Mouse (Mus musculus): Measurements from ENCODE around the gene Znrf3.
"Not testable (repeated sequence)": the region's sequence is repeated elsewhere in the genome, so short reads cannot be mapped to it uniquely, and the experiment has no call there.

Gene Znrf3

DNA sequence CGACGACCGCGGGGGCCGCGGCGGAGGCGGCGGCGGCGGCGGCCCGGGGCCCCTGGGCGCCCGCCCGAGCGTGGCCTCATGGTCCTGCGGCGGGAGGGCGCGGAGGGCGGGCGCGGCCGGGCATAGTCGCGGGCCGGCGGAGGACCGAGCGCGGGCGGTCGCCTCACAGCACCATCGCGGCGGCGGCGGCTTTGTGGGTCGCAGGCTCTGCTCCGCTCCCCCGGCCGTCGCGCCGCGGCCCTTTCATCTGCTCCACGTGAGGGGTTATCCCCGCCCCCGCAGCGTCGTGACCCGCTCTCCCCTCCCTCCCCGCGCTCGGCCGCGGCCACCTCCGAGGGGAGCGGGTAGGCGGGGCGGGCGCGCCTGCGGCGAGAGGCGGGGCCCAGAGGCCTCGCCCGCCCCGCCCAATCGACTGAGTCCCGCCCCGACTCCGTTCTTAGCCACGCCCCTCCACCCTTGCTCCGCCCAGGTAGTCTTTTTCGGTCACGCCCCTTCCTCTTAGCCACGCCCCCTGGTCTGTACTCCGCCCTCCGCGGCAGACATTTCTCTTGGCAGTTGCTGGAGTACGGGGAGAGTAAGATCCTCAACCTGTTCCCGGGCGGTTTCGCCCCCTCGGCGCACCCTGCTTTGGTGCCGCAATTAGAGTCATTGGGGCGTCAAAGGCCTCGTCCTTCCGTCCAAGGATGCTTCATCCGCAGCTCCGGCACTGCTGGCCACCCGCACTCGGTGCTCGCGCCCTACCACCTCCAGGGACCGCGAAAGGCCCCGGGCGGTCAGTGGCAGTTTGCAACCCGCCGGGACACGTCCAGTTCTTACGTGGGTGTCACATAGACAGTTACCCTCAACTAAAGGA is at the start of gene Znrf3:
Gene Znrf3, minus strand, starts transcription at position 249 of the 853 bp plus-strand sequence.
- peak; percentile 83 for DNase-seq

DNA sequence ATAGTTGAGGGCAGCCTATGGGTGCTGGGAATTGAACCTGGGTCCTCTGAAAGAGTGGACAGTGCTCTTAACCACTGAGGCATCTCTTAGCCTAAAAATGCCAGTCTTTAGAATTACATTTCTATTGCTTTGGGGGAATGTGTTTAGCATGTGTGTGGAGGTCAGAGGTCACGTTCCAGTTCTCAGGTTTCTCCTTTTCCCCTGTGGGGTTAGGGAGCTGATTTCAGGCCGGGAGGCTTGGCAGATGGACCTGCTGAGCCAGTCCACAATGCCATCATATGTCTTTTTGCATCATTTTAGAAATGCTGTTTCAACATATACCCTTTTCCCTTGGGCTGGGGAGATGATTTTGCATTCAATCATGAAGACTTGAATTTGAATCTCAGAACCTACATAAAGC is 49.2 kb upstream of the Znrf3 start:
- DNase-seq: no peak

DNA sequence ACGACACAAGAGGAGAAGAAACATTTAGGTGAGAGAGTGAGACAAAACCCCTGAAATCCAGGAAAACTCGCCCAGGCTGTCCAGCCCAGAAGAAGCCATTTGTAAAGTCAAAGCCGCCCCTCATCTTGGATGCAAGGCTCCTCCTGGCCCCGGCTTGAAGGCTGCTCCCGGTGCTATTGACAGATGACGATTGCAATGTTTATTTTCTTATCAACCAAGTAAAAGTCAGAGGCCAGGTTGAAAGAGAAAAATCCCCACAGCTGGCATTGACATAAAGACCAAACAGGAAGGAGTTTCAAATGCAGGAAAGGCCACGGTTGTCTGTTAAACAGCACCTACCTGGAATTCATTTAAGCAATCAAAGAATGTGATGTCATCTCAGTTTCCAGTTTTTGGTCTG is 47.3 kb upstream of the Znrf3 start:
- DNase-seq: no peak

DNA sequence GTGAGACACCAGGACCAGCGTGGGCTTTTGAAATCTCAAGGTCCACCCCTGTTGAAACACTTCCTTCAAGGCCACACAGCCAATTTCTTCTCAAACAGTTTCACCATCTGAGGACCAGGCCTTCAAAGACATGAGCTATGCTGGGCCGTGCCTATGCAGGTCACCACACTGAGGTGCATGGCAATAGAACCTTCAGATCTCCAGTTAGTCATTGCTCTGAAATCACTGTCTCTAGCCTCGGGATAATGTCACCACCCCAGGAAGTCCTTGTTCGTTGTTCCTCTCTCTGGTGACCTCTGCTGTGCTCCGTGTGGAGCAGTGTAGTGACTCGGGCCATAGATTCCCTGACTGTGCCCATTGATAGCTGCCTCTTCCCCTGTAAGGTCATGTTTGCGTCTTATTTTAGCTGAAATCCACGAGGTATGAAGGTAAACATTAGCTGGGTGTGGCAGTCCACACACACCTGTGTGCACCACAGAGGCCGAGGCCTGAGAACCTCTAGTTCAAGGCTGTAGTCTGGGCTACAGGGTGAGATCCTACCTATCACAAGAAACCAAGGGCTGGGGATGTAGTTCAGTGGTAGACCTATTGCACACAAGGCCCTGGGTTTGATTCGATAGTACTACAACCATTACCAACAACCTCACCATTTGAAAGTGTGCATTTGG is 46.5 kb upstream of the Znrf3 start:
- no peak for DNase-seq

DNA sequence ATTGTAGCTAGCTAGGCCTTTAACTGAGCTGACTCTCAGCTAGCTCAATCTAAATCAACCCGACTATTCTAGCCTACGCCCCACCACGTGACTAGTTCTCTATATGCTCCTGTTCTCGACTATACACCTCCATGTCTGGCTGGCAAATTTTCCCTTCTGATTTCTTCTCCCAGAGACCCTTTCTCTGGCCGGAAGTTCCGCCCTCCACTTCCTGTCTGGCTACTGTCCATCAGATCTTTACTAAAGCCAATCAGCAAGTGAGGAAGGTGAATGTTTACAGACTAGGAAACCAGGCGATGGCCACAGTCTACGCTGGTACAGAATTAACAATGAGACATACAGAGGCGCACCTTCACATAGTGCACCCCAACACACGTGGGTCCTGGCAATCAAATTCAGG is 44.8 kb upstream of the Znrf3 start:
- not testable (repeated sequence) for DNase-seq

DNA sequence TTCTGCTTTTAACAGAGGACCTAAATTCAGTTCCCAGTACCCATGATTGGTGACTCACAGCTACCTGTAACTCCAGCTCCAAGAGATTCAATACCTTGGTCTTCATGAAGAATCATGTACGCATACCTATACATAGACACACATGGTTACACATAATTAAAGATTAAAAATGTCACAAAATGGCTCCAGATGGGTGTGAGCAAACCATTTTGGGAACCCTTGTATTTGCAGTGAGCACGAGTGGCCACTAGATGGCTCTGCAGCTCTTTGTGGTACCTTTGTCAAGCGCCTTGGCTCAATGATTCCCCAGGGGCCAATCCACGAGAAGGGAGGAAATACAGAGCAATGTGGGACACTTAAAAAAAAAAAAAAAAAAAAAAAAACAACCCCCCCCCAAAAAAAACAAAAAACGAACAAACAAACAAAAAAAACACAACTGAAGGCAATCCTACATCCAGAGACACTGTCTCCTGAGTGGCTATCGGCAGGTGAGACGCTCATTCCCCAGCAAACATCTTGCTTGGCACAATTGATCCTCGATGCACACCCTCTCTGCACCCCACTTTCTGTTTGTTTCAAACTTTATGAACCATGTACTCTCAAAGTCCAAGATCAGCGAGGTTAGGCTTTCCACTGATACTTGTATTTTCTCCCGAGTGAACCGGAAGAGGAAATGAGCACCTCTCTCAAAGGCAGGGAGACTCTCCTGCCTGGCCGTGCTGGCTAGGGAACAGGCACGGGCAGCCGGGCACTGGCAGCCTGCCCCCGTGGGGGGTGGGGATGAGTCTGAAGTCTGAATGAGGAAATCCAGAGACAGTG is 40.8 kb upstream of the Znrf3 start:
- peak; percentile 78 for DNase-seq

DNA sequence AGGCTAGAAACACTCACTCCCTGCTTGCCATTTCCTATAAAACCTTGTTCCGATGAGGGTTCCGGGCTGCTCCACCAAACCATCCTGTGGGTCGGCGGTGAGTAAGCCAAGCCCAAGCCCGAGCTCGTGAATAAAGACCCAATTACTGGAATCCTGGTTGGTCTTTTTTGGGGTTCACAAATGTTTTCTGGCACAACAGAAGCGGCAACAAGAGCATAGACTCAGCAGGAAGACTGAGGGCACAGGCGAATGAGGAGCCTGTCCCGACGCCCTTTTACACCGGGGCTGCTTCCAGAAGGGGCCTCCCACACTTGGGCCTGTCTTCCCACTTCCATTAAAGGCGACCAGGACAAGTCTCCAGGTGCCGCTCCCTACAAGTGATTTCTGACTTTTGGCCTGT is 37.9 kb upstream of the Znrf3 start:
- no peak for DNase-seq

DNA sequence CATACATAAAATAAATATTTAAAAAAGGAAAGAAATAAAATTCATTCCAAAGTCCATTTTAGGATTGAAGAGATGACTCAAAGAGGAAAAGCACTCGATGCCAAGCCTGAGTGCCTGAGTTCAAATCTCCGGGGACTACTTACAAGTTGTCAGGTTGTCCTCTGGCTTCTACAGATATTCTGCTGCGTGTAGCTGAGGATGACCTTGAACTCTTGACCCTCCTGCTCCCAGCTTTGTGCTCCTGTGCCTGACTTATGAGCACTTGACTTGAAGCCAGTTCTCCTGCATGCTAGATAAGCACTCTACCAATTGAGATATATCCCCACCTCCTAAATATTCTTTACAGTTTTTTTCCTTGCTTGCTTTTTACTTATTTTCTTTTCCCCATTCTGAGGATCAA is 34.2 kb upstream of the Znrf3 start:
- DNase-seq: no peak

DNA sequence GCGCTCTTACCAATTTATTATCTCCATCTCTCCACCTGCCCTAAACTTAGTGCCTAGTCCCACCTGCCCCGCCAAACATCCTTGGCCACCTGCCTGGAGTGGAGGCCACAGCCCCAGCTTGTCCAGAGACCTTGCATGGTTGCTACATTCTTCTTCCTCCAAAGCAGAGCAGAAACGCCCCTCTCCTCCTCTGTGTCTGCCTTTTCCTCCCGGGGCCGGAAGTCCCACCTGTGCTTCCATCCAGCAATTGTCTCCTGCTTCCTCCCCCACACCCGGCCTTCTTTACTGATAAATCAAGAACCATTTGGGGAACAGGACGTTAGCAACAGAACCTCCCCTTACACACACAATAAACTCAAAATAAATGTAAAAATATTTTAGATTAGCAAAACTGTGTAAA is 33.5 kb upstream of the Znrf3 start:
- no peak for DNase-seq

DNA sequence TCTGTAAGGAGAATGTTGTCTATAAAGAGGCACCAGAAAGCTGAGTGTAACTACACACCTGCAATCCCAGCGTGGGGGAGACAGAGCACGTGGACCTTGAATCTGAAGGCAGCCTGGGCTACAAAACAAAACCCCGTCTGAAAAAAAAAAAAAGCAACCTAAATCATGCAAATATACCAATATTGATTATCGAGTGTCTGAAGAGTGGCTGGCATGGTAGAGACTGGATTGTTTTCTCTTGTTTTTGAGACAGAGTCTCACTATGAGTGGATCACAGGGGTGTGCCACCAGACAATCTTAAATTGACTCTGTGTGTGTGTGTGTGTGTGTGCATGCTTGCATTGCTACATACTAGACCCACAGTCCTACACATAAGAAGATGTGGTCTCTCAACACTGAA is 32.2 kb upstream of the Znrf3 start:
- DNase-seq: no peak

DNA sequence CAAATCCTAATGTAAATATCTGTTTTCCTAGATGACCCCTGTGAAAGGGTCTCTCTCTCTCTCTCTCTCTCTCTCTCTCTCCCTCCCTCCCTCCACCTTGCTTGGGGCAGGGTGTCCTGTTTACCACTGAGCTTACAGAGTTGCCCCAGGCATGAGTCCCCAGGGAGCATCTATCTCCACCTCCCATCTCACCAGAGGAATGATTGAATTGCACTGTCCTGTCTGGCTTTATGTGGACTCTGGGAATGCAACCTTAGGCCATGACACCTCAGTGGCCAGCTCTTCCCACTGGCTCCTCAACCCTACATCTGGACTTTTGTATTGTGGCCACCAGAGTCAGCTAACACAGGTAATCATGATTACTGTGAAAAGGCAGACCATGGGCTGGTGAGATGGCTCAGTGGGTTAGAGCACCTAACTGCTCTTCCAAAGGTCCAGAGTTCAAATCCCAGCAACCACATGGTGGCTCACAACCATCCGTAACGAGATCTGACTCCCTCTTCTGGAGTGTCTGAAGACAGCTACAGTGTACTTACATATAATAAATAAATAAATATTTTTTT is 31.0 kb upstream of the Znrf3 start:
- DNase-seq: not testable (repeated sequence)

DNA sequence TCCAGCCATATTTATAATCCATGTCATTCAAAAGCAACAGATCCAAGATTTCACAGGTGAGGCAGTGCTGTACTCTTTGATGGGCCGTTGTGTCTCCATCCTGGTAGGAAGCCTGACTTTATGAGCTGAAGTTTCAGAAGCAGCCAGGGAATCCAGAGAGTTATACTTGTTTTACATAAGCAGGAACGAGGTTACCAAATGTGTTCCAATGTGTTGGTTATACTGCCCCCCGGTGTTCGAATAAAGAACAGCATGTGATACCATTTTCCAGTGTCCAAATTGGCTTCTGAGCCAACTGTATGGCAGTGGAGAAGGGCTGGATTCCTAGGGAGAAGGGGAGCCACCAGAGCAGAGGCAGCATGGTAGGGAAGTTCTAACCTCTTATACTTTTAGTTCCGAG is 29.5 kb upstream of the Znrf3 start:
- peak; percentile 62 for DNase-seq

DNA sequence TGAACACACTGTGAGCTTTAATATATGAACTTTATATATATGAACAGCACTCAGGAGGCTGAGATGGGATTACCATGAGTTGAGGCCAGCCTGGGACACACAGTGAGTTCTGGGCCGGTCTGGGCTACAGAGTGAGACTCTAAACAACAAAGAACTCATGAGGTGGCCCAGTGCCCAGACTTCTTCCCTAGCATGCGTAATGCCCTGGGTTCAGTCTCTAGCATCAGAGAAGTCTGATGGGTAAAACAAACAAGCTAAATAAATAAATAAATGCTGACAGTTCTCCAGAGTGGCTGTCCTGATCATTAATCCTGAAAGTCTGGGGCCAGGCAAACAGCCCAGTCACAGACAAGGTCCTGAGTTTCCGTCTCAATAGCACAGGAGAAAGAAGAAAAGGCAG is 25.4 kb upstream of the Znrf3 start:
- no peak for DNase-seq

DNA sequence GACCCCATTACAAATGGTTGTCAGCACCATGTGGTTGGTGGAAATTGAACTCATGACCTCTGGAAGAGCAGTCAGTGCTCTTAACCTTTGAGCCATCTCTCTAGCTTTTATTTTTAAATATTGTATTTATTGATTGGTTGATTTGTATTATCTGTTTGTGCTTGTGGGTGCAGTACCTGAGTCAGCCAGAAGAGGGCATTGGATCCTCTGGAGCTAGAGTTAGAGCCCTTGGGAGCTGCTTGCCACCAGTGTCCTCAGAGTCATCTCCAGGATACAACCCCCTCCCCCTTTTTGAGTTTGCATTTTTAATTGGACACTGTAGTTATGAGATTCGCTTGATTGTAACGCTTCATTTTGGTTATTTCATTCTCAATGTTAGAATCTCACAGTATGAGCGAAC is 24.4 kb upstream of the Znrf3 start:
- no peak for DNase-seq

DNA sequence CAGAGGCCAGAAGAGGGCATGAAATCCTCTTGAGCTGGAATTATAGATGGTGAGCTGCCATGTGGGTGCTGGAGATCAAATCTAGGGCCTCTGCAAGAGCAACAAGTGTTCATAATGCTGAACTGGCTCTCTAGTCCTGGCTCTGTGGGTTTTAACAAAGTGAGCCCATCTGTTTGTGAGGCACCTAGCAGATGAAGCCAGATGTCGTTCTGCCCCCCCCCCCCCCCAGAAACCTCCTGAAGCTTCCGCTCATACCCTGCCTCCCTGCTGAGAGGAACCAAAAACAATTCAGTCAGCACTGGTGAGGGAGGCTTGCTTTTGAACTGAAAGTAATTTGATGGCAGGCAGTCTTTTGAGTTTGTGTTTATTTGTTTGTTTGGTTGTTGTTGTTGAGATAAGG is 23.8 kb upstream of the Znrf3 start:
- no peak for DNase-seq

DNA sequence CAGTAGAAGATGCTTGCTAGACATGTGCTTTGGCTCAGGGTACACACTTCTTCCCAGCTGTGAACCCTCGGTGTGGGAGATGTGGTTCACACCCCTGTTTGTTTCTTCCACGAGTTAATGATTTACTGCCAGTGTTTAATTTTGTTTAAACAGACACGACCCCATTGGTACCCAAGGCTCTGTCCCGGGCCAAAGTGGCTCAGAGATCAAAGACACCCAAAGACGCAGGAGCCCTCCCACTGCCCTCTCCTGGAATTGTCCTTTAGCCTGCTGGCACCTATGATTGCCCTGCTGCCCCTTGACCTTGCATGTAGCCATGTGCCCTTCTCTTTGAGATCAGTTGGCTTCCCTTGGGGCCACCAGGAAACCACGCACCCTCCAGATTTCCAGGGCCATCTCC is 7.3 kb upstream of the Znrf3 start:
- no peak for DNase-seq

DNA sequence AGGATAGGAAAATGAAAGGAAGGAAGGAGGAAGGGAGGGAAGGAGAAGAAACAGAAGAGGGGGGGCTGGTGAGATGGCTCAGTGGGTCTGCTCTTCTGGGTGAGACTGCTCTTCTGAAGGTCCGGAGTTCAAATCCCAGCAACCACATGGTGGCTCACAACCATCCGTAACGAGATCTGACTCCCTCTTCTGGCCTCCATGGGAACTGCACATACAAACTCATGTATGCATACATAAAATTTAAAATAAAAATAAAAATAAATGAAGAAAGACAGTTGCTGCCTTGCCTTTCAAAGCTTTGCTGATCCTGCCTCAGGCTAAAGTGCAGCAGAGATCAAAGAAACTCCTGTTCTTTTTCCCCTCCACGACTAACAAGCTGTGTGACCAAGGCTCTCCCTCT is 6.7 kb upstream of the Znrf3 start:
- DNase-seq: no peak

DNA sequence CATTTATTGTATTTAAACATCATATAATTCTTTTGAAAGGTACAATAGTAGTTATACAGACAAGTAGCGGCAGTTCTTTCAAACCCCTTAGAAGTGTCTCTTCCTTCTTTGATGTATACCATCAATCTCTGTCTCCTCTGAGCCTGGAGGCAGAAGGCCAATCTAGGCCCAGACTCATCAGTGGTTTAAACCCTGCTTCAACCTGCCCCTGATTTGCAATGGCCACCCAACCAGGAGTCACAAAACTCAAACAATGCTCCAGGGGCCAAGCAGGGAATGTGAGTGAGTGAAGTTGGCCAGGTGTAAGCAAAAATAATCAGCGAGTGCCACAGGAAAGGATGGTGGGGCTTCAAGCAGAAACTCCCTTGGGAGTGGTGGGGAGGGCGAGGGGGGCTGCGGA is 6.1 kb upstream of the Znrf3 start:
- no peak for DNase-seq

DNA sequence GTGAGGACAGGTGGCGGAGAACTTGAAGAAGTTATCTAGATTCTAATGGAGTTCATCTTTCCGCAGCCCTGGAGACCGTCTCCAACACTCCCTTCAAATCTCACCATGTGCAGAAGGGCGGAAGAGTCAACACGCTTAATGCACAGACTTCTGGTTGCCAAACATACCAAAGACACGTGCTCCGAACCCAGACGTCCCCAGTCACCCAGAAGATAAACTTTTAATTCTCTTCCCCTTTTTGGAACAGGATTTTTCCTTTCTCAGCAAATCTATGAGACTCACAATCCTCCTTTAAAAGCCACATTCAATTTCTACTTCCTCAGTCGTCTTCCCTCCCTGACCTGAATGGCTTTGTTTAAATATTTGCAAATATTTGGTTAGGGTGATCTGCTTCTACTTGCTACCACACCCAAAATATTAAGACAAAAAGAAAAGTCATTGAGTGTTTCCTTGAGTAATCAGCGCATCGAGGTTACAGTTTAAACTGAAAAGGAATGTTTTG is 856 bp upstream of the Znrf3 start:
- no peak for DNase-seq

DNA sequence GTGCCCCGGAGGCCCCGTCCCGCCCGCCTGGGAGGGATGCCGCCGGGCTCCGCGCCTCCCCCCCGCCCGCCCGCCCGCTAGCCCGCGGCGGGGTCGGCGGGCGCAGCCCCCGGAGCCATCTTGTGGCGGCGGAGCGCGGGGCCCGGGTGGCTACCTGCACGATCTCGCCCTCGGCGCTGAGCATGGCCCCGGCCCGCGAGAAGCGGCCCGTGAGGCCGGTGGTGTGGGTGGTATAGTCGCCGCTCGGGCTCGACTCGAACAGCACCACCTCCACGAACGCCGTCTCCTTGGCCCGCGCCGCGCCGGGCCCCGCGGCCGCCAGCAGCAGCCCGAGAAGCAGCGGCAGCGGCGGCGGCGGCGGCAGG is 431 bp downstream of the Znrf3 start:
- DNase-seq: peak; percentile 42

DNA sequence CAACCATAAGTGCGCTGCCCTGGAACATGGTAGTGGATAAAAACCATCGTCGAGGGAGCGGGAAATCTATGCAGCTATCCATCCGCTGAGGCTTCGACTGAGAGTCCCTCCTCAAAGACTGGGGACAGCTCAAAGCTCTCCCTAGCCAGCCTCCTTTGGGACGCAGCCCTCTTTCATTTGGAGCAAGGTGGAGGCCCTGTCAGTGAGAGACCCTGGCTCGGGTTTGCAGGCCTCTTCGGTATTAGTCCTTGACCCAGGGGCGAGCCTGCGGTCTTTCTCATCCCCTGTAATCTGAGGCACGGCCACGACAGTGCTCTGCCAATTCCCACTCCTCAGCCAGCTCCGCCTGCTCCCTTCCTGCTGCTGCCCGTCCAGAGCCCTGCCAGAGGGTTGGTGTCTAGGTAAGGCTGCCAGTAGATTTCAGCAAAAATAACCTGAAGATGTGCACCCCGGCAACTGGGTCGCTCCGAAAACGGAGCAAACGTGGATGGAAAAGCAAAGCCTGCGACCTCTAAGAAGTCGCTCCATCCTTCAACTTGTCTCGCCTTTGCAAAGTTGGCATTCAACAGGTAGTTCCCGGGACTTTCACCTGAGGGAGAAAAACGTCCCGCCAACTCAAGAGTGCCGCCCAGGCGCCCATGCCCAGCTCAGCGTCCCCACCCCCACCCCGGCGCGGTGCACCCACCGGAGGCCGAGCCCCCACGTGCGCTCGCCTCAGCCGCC is 975 bp downstream of the Znrf3 start:
- DNase-seq: peak; percentile 24

DNA sequence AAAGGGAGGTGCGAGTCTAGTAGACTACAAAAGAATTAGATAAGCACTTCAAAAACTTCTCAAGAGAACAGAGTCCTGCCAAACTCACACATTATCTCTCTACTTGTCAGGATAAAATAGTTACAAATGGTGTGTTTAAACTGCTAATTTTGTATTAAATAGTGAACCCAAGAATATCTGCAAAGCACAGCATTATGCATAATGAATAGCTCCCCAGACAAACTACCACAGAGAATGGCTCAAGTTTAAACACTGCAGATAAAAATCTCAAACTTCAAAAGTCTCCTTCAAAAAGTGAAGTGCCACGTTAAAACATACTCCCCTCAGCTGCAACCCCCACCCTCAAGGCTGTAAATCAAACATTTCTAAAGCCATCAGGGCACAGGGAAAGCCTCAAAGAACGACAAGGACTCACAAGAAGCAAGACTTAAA is 2.0 kb downstream of the Znrf3 start:
- DNase-seq: no peak

DNA sequence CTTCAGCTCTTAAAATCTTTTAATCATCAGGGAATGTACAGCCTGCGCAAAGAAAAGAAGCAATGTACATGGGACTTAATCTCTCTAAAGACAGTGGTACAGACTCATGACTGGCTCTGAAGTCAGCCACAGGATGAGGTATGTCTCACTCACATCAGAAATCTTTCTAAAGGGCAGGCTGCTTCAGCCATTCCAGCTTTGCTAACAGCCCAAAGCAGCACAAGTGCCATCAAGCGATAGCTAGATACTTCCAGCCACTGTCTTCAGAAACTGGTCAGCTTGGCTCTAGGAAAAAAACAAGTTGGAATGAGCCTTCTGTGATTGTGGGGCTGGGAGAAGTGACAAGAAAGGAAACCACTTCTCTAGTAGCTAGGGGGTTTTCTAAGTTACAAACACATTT is 7.0 kb downstream of the Znrf3 start:
- no peak for DNase-seq

Measured in cerebellum, adult 11 months (tissue).